Mouse (Mus musculus) cerebellum, adult 2 months (tissue): ENCODE results near the gene Rps19. TPM values are rescaled to one million over a fixed set of nuclear protein-coding genes. Genes with fewer than 3 reads are reported as not detected.

Experiments used
- DNase-seq, 2 experiments: peaks; one replicate each; pipeline ENCODE4 v3.0.0; 2021
- H3K27ac ChIP-seq: fragments of 200-500 bp; 2 replicates; pipeline ENCODE4 v1.5.1; 2012; ENCODE audit warnings: low read length, control low read depth, inconsistent platforms; ENCODE audit not compliant: insufficient read depth
- H3K27me3 ChIP-seq: fragments of 200-500 bp; 2 replicates; pipeline ENCODE4 v1.6.1; 2012; ENCODE audit warnings: inconsistent platforms, mild to moderate bottlenecking, low read length, moderate library complexity; ENCODE audit not compliant: control insufficient read depth, insufficient read depth
- H3K4me1 ChIP-seq: fragments of 200-500 bp; 2 replicates; pipeline ENCODE4 v1.6.1; 2011; ENCODE audit warnings: low read length; ENCODE audit not compliant: control insufficient read depth, insufficient read depth
- H3K4me3 ChIP-seq: fragments of 200-500 bp; replicated peaks from 2 replicates; pipeline ENCODE3; 2011; ENCODE audit warnings: mild to moderate bottlenecking, low read depth, low read length, control low read depth; ENCODE audit not compliant: insufficient read depth
- CTCF ChIP-seq: fragments of 200-500 bp; IDR thresholded peaks from 2 replicates; pipeline ENCODE4 v1.5.1; 2011; ENCODE audit warnings: low read depth, mild to moderate bottlenecking, control low read depth, low read length, moderate library complexity, borderline replicate concordance; ENCODE audit not compliant: insufficient read depth
- POLR2A ChIP-seq: fragments of 200-500 bp; IDR thresholded peaks from 2 replicates; pipeline ENCODE4 v1.6.1; 2011; ENCODE audit warnings: low read length, control low read depth, borderline replicate concordance; ENCODE audit not compliant: insufficient read depth
- WGBS: fragments of 180-500 bp; shearing (Covaris S2); methylation state at CpG from one replicate; pipeline ENCODE4 v1.1.7; 2018; 5-methylcytosine and 5-hydroxymethylcytosine counted together
- polyA plus RNA-seq: library from polyadenylated mRNA; depleted of rRNA; stranded (reverse); fragments of >200 nt; gene quantifications from 2 replicates; pipeline ENCODE4 v1.2.3, GENCODE M21; 2012

Rps19 gene
- polyA plus RNA-seq, 1 experiment, result 314 TPM

DNA sequence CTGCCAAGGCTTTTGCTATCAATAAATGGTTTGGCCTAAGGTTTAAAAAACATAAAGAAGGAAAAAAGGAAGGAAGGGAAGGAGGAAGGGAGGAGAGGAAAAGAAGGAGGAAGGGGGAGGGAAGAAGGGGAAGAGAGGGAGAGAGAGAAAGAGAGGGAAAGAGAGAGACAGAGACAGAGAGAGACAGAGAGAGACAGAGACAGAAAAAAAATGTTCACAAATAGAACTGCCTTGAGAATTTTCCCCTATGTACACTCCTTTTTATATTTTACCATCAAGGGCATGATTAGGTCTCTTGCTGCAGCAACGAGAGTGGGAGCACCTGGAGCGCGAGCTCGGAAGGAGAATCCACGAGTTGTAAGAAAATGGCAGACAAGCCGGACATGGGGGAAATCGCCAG is 22.3 kb upstream of the Rps19 start, which contains the start of gene Gm9844:
Gene Gm9844, plus strand, starts transcription at position 301 of the 400 bp plus-strand sequence.
- 89% methylated on average over 7 of the region's 7 CpGs for WGBS
- no peak for TF ChIP-seq POLR2A
- TF ChIP-seq CTCF, result no peak
- no peak within 1 kb of the TSS for H3K4me3 ChIP-seq

DNA sequence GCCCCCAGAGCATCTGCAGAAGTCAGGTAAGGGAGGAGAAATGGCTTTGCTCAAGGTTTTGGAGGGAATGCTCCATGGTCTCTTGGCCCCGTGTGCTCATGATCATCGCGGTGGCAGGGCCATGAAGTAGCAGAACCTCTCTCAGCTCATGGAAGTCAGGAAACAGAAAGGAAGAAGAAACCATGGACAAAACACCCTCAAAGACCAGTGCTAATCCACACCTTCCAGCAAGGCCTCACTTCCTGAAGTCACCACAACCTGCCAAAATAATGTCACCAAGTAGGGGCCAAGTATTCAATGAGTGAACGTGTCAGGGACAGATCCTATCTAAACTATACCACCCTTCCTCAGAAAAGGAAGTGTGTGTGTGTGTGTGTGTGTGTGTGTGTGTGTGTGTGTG is 21.3 kb upstream of the Rps19 start:
- DNase-seq, result no peak
- no peak overlapping the region for H3K4me3 ChIP-seq
- H3K27ac ChIP-seq, result no peak overlapping the region
- TF ChIP-seq CTCF, result no peak
- TF ChIP-seq POLR2A, result no peak
- H3K4me1 ChIP-seq, result no peaks in the 10 kb centered on the region
- WGBS, result 86% methylated on average over 4 of the region's 4 CpGs
- H3K27me3 ChIP-seq, result no peaks in the 10 kb centered on the region

More for the DNA sequence above, 22.3 kb upstream of the Rps19 start, which contains the start of gene Gm9844:
- no peaks in the 10 kb centered on the region for H3K4me1 ChIP-seq
- H3K27ac ChIP-seq, result no peak within 1 kb of the TSS
- no peak for DNase-seq
- no peaks in the 10 kb centered on the region for H3K27me3 ChIP-seq

DNA sequence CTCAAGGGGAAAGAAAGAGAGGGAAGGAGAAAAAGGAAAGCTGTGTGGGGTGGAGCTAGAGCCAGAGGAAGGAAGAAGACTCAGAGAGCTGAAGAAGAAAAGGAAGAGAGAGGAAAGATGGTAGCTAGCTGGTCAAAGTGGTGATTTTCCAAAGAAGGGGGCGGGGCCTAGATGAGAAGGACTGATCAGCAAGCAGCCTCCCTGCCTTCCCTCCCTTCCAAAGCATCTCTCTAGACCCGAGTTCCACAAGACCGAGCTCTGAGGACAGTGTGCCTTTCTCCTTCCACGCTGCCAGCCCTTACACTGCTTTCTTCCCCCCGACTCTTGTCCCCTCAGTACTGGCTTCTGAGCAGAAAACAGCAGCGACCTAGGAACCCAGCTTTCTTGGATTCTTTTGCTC is 20.0 kb upstream of the Rps19 start:
- Histone ChIP-seq H3K4me1 (no peaks in the 10 kb centered on the region), H3K27me3 (no peaks in the 10 kb centered on the region), H3K4me3 (no peak overlapping the region), H3K27ac (no peak overlapping the region)
- TF ChIP-seq CTCF (no peak), POLR2A (no peak)
- WGBS, result 24% methylated on average over 6 of the region's 6 CpGs
- DNase-seq, result no peak

DNA sequence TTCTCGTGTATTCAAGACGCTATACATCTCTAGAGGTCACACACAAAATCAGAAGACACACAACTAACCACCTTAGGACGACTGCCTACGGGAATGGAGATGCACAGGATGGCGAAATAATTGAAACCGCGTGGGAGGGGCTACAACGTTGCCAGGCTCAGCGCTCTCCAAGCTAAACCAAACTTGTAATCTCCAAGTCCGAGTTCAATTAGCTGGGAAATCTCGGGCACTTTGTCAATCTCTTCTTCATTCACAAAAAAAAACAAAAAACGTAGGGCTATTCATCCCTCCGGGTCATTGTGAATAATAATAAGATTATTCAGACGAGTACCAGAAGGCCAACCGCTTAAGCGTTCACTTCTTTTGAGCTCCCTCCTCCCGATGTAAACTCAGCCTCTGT is 15.1 kb upstream of the Rps19 start:
- H3K4me1 ChIP-seq, result no peaks in the 10 kb centered on the region
- no peak overlapping the region for H3K27ac ChIP-seq
- TF ChIP-seq POLR2A (no peak), CTCF (no peak)
- WGBS, result 57% methylated on average over 17 of the region's 17 CpGs
- no peak overlapping the region for H3K4me3 ChIP-seq
- no peak for DNase-seq
- H3K27me3 ChIP-seq, result no peaks in the 10 kb centered on the region

DNA sequence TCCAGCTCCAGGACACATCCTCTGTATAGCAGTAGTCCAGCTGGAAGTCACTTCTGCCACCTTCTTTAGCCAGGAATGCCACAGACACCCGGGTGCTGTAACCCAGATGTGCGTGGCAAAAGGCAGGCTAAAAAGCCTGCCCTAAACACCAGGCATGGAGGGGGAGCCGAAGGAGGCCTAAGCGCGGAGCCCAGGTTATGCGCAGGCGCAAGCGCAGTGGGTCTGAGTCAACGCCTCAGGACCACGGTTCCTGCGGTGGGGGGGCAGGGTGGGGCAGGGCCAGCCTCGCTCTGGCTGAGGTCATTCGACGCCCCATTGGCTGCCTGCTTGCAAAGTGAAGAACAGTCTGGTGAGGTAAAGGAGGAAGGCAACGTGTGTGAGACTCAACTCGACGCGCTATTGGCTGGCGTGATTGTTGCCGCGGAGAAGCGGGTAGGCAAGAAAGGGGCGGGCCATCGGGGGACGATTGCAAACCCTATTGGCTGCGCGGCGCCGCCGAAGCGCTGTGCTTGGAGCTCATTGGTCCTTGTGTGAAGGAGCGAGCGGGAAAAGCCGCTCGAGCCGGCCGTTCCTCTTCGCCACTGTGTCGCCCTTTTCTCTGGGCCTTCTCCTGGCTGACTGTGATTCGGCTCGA is 14.5 kb upstream of the Rps19 start, which contains the start of the genes Lypd4 and Dmrtc2:
Gene Lypd4, minus strand, starts transcription at position 410 of the 634 bp plus-strand sequence.
Gene Dmrtc2, plus strand, starts transcription at position 526 of the 634 bp plus-strand sequence.
- no peaks in the 10 kb centered on the region for H3K4me1 ChIP-seq
- no peak for TF ChIP-seq POLR2A
- TF ChIP-seq CTCF, result no peak
- H3K27ac ChIP-seq, result no peak within 1 kb of the TSS
- no peak within 1 kb of the TSS for H3K4me3 ChIP-seq
- WGBS, result 62% methylated on average over 41 of the region's 41 CpGs
- no peaks in the 10 kb centered on the region for H3K27me3 ChIP-seq
- no peak for DNase-seq

DNA sequence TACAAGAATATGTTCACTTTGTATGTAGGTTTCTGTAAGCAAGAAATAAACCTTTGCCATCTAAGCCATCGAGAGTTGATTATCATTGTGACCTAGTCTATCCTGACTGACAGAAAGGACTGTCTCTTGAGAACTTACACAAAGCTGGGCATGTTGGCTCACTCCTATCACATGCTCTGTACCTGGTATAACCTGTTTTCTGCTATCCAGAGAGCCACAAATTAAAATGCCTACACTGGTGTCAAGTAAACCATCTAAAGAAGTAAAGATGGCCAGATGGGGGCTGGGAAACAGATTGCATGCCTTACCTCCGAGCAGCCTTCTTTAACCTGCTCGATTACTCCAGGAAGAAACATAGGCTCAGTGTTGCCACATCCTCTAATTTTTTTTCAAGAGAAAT is 6.6 kb upstream of the Rps19 start:
- Histone ChIP-seq H3K27ac (no peak overlapping the region), H3K27me3 (no peaks in the 10 kb centered on the region), H3K4me3 (no peak overlapping the region), H3K4me1 (no peaks in the 10 kb centered on the region)
- 81% methylated on average over 3 of the region's 3 CpGs for WGBS
- no peak for DNase-seq
- TF ChIP-seq CTCF (no peak), POLR2A (no peak)

DNA sequence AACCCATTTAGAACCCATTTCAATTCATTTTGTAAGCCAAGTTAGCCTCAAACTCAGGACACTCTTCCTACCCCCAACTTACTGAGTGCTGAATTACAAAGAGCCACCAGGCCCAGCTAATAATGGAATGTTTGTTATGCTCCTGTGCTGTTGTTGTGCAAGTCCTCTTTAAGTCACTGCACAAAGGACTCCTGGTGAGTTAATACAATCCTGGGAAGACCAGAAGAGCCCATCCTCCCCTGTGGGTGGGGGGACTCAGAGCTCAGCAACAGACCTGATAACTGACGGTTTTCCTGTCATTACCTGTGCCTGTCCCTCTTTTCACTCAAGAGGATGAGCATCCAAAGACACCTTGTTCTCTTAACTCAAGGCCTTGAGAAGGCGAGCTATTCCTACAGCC is 4.6 kb upstream of the Rps19 start:
- 31% methylated on average over 2 of the region's 2 CpGs for WGBS
- Histone ChIP-seq H3K27me3 (no peaks in the 10 kb centered on the region), H3K27ac (no peak overlapping the region), H3K4me3 (no peak overlapping the region), H3K4me1 (no peaks in the 10 kb centered on the region)
- no peak for DNase-seq
- TF ChIP-seq CTCF (no peak), POLR2A (no peak)

DNA sequence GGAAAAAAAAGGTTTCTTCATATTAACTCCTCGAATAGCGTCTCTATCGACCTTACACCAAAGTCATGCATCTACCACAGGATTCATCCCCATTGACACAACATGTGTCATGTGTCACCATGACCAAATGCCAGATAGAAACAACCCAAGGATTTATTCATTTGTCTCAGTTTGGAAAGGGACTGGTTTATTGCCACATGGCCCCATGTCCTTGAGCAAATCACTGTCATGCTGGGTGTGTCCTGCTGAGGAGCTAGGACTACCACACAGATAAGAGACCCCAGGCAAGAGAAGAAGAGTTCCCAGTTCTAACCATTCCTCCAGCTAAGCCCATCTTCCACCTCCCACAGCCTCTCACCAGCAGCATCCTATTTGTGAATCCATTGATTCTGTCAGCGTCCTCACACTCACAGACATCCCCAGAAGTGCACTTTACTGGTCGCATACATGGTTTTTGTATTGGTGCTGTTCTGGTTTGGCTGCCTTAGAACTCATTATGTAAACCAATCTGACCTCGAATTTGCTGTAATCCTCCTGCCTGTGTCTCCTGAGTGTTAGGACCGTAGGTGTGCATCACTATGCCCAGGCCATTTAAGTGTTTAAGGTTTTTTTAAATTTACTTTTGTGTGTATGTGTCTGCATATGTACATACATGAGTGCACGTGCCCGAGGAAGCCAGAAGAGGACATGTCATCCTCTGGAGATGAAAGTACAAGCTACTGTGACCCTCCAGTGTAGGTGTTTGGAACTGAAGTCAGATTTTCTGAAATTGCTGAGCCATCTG is 1.6 kb upstream of the Rps19 start:
- DNase-seq, result no peak
- Histone ChIP-seq H3K27ac (no peak overlapping the region), H3K4me3 (no peak overlapping the region), H3K27me3 (no peaks in the 10 kb centered on the region), H3K4me1 (peaks cover 6% of the 10 kb centered on the region)
- TF ChIP-seq POLR2A, result no peak
- no peak for TF ChIP-seq CTCF
- WGBS, result 93% methylated on average over 9 of the region's 9 CpGs
